Mouse (Mus musculus): ENCODE measurements around the gene Klhl9. TPM values are rescaled to one million over a fixed set of nuclear protein-coding genes. Genes with fewer than 3 reads are reported as not detected.

Klhl9 gene
- polyA plus RNA-seq, 1 experiment = 5.4 TPM

- no peak overlapping the region for H3K4me3 ChIP-seq (ENCODE audit: control insufficient read depth, low read depth, low read length)
- no peaks in the 10 kb centered on the region for H3K27me3 ChIP-seq (ENCODE audit: control insufficient read depth, insufficient read depth, low read length)
- H3K36me3 ChIP-seq (ENCODE audit: control insufficient read depth, insufficient read depth, low read length) = no peaks in the 10 kb centered on the region
- no peaks in the 10 kb centered on the region; the same call in 1 of the 2 replicates for H3K4me1 ChIP-seq (ENCODE audit: control insufficient read depth, insufficient read depth, low read length)
- TF ChIP-seq CTCF (IDR thresholded peaks at IDR 0.05; ENCODE audit: control insufficient read depth, insufficient read depth, insufficient replicate concordance, low read depth, low read length) (no peak), POLR2A (IDR thresholded peaks at IDR 0.05; ENCODE audit: control insufficient read depth, low read depth, low read length) (no peak)
- H3K27ac ChIP-seq (ENCODE audit: control insufficient read depth, insufficient read depth, low read depth, low read length) = no peak overlapping the region
These were observed 4.5 kb upstream of the Klhl9 start for GRCm38 (mm10) chr4:88726727-88727126.

GRCm38 (mm10) chr4:88723497-88724090 is 1.3 kb upstream of the Klhl9 start:
- Histone ChIP-seq H3K4me3 (ENCODE audit: control insufficient read depth, low read depth, low read length) (no peak overlapping the region), H3K4me1 (ENCODE audit: control insufficient read depth, insufficient read depth, low read length) (peaks cover 8% of the 10 kb centered on the region), H3K27me3 (ENCODE audit: control insufficient read depth, insufficient read depth, low read length) (no peaks in the 10 kb centered on the region), H3K27ac (ENCODE audit: control insufficient read depth, insufficient read depth, low read depth, low read length) (no peak overlapping the region), H3K36me3 (ENCODE audit: control insufficient read depth, insufficient read depth, low read length) (peaks cover 1% of the 10 kb centered on the region; the same call in 1 of the 2 replicates)
- TF ChIP-seq POLR2A (IDR thresholded peaks at IDR 0.05; ENCODE audit: control insufficient read depth, low read depth, low read length) = no peak
- no peak for TF ChIP-seq CTCF (IDR thresholded peaks at IDR 0.05; ENCODE audit: control insufficient read depth, insufficient read depth, insufficient replicate concordance, low read depth, low read length)

- Histone ChIP-seq H3K4me1 (ENCODE audit: control insufficient read depth, insufficient read depth, low read length) (peaks cover 8% of the 10 kb centered on the region), H3K36me3 (ENCODE audit: control insufficient read depth, insufficient read depth, low read length) (peaks cover 1% of the 10 kb centered on the region; the same call in 1 of the 2 replicates), H3K27me3 (ENCODE audit: control insufficient read depth, insufficient read depth, low read length) (no peaks in the 10 kb centered on the region), H3K27ac (ENCODE audit: control insufficient read depth, insufficient read depth, low read depth, low read length) (no peak overlapping the region), H3K4me3 (ENCODE audit: control insufficient read depth, low read depth, low read length) (no peak overlapping the region)
- no peak for TF ChIP-seq POLR2A (IDR thresholded peaks at IDR 0.05; ENCODE audit: control insufficient read depth, low read depth, low read length)
- TF ChIP-seq CTCF (IDR thresholded peaks at IDR 0.05; ENCODE audit: control insufficient read depth, insufficient read depth, insufficient replicate concordance, low read depth, low read length) = no peak
These were observed 3.5 kb downstream of the Klhl9 start for GRCm38 (mm10) chr4:88718715-88719114.

GRCm38 (mm10) chr4:88715059-88715458 is 7.2 kb downstream of the Klhl9 start:
- Histone ChIP-seq H3K36me3 (ENCODE audit: control insufficient read depth, insufficient read depth, low read length) (no peaks in the 10 kb centered on the region), H3K4me1 (ENCODE audit: control insufficient read depth, insufficient read depth, low read length) (no peaks in the 10 kb centered on the region), H3K4me3 (ENCODE audit: control insufficient read depth, low read depth, low read length) (no peak overlapping the region), H3K27ac (ENCODE audit: control insufficient read depth, insufficient read depth, low read depth, low read length) (no peak overlapping the region), H3K27me3 (ENCODE audit: control insufficient read depth, insufficient read depth, low read length) (no peaks in the 10 kb centered on the region)
- TF ChIP-seq POLR2A (IDR thresholded peaks at IDR 0.05; ENCODE audit: control insufficient read depth, low read depth, low read length) (no peak), CTCF (IDR thresholded peaks at IDR 0.05; ENCODE audit: control insufficient read depth, insufficient read depth, insufficient replicate concordance, low read depth, low read length) (no peak)

- H3K27me3 ChIP-seq (ENCODE audit: control insufficient read depth, insufficient read depth, low read length) = no peaks in the 10 kb centered on the region
- no peak overlapping the region for H3K27ac ChIP-seq (ENCODE audit: control insufficient read depth, insufficient read depth, low read depth, low read length)
- no peak overlapping the region for H3K4me3 ChIP-seq (ENCODE audit: control insufficient read depth, low read depth, low read length)
- TF ChIP-seq POLR2A (IDR thresholded peaks at IDR 0.05; ENCODE audit: control insufficient read depth, low read depth, low read length) = no peak
- no peak for TF ChIP-seq CTCF (IDR thresholded peaks at IDR 0.05; ENCODE audit: control insufficient read depth, insufficient read depth, insufficient replicate concordance, low read depth, low read length)
- no peaks in the 10 kb centered on the region for H3K36me3 ChIP-seq (ENCODE audit: control insufficient read depth, insufficient read depth, low read length)
- H3K4me1 ChIP-seq (ENCODE audit: control insufficient read depth, insufficient read depth, low read length) = no peaks in the 10 kb centered on the region
These were observed 8.0 kb downstream of the Klhl9 start for GRCm38 (mm10) chr4:88714281-88714680.

- Histone ChIP-seq H3K4me1 (ENCODE audit: control insufficient read depth, insufficient read depth, low read length) (no peaks in the 10 kb centered on the region), H3K36me3 (ENCODE audit: control insufficient read depth, insufficient read depth, low read length) (no peaks in the 10 kb centered on the region), H3K27ac (ENCODE audit: control insufficient read depth, insufficient read depth, low read depth, low read length) (no peak overlapping the region), H3K27me3 (ENCODE audit: control insufficient read depth, insufficient read depth, low read length) (no peaks in the 10 kb centered on the region), H3K4me3 (ENCODE audit: control insufficient read depth, low read depth, low read length) (no peak overlapping the region)
- no peak for TF ChIP-seq POLR2A (IDR thresholded peaks at IDR 0.05; ENCODE audit: control insufficient read depth, low read depth, low read length)
- TF ChIP-seq CTCF (IDR thresholded peaks at IDR 0.05; ENCODE audit: control insufficient read depth, insufficient read depth, insufficient replicate concordance, low read depth, low read length) = no peak
These were observed 15.0 kb downstream of the Klhl9 start for GRCm38 (mm10) chr4:88707128-88707826.

GRCm38 (mm10) chr4:88705924-88706323 is 16.3 kb downstream of the Klhl9 start:
- TF ChIP-seq CTCF (IDR thresholded peaks at IDR 0.05; ENCODE audit: control insufficient read depth, insufficient read depth, insufficient replicate concordance, low read depth, low read length) (no peak), POLR2A (IDR thresholded peaks at IDR 0.05; ENCODE audit: control insufficient read depth, low read depth, low read length) (no peak)
- no peaks in the 10 kb centered on the region for H3K4me1 ChIP-seq (ENCODE audit: control insufficient read depth, insufficient read depth, low read length)
- no peaks in the 10 kb centered on the region for H3K36me3 ChIP-seq (ENCODE audit: control insufficient read depth, insufficient read depth, low read length)
- no peaks in the 10 kb centered on the region for H3K27me3 ChIP-seq (ENCODE audit: control insufficient read depth, insufficient read depth, low read length)
- no peak overlapping the region for H3K27ac ChIP-seq (ENCODE audit: control insufficient read depth, insufficient read depth, low read depth, low read length)
- H3K4me3 ChIP-seq (ENCODE audit: control insufficient read depth, low read depth, low read length) = no peak overlapping the region

All from testis, adult 2 months (tissue).